Mouse (Mus musculus) hindbrain, embryonic 15.5 days (tissue): ENCODE data around the gene Bcl7b. TPM values are rescaled to one million over a fixed set of nuclear protein-coding genes. Genes with fewer than 3 reads are reported as not detected.
A peak's percentile ranks its signal among the peaks of the same experiment; 100 is the strongest.

Experiments used
- ATAC-seq: fragments of 200-750 bp; cut with Nextera tagmentation; 2 replicates; pipeline ENCODE4 v1.8.0; 2017; ENCODE audit warnings: low read depth, moderate number of reproducible peaks, moderate TSS enrichment; ENCODE audit not compliant: low FRiP score
- H3K27ac ChIP-seq: fragments of 300-500 bp; sonication (generic); replicated peaks from 2 replicates; pipeline ENCODE4 v1.5.1; 2015; ENCODE audit warnings: mild to moderate bottlenecking, inconsistent platforms
- H3K27me3 ChIP-seq: fragments of 300-500 bp; sonication (generic); 2 replicates; pipeline ENCODE4 v1.6.1; 2015; ENCODE audit warnings: control low read depth, inconsistent platforms
- H3K36me3 ChIP-seq: fragments of 300-500 bp; sonication (generic); 2 replicates; pipeline ENCODE4 v1.6.1; 2015; ENCODE audit warnings: control low read depth, inconsistent platforms
- H3K4me1 ChIP-seq: fragments of 300-500 bp; sonication (generic); replicated peaks from 2 replicates; pipeline ENCODE4 v1.6.1; 2015; ENCODE audit warnings: control low read depth, inconsistent platforms
- H3K4me2 ChIP-seq: fragments of 300-500 bp; sonication (generic); 2 replicates; pipeline ENCODE4 v1.6.1; 2015; ENCODE audit warnings: moderate library complexity, mild to moderate bottlenecking, inconsistent platforms
- H3K4me3 ChIP-seq: fragments of 300-500 bp; sonication (generic); 2 replicates; pipeline ENCODE4 v1.5.1; 2015; ENCODE audit warnings: mild to moderate bottlenecking, inconsistent platforms
- H3K9ac ChIP-seq: fragments of 300-500 bp; sonication (generic); 2 replicates; pipeline ENCODE4 v1.6.1; 2015; ENCODE audit warnings: inconsistent platforms
- H3K9me3 ChIP-seq: fragments of 300-500 bp; sonication (generic); 2 replicates; pipeline ENCODE4 v1.6.1; 2016; ENCODE audit warnings: control low read depth, inconsistent platforms
- WGBS: fragments of 180-500 bp; shearing (Covaris S2); methylation state at CpG from one replicate; pipeline ENCODE4 v1.1.7; 2015; 5-methylcytosine and 5-hydroxymethylcytosine counted together
- polyA plus RNA-seq: library from polyadenylated mRNA; unstranded; fragments of >200 nt; fragmentation: Nextera tagmentation; extraction: Ambion mirVana; gene quantifications from 2 replicates; pipeline ENCODE4 v1.2.1, GENCODE M21; 2015

Bcl7b gene
- polyA plus RNA-seq, 1 experiment from 2014 or later: 38.4 TPM

DNA sequence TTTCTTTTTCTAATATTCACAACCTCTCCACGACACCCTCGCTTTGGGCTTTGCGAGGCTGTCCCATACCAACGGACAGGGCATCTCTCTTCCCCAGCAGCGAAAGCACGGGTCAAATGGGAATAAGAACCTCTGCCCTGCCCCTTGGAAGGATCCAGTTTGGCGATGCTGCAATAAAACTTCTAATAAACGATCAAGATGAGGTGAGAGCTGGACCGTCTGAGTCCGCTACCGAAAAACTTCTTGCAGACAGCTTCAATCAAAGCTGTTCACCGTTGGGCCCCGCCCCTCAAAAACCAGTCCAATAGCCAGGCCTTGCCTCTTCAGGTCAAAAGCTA is 19.4 kb upstream of the Bcl7b start:
- no peak for ATAC-seq
- under 1% methylated on average over 13 of the region's 13 CpGs for WGBS
- H3K9me3 ChIP-seq: no peaks in the 10 kb centered on the region
- peak overlapping the region; percentile 79 for H3K4me3 ChIP-seq
- peak overlapping the region; percentile 69 for H3K4me2 ChIP-seq
- peak overlapping the region; percentile 83 for H3K27ac ChIP-seq
- H3K4me1 ChIP-seq: peaks cover 16% of the 10 kb centered on the region; the same call in 1 of the 2 replicates
- H3K36me3 ChIP-seq: peaks cover 5% of the 10 kb centered on the region; the same call in 1 of the 2 replicates
- H3K9ac ChIP-seq: peak overlapping the region; percentile 65
- no peaks in the 10 kb centered on the region for H3K27me3 ChIP-seq

DNA sequence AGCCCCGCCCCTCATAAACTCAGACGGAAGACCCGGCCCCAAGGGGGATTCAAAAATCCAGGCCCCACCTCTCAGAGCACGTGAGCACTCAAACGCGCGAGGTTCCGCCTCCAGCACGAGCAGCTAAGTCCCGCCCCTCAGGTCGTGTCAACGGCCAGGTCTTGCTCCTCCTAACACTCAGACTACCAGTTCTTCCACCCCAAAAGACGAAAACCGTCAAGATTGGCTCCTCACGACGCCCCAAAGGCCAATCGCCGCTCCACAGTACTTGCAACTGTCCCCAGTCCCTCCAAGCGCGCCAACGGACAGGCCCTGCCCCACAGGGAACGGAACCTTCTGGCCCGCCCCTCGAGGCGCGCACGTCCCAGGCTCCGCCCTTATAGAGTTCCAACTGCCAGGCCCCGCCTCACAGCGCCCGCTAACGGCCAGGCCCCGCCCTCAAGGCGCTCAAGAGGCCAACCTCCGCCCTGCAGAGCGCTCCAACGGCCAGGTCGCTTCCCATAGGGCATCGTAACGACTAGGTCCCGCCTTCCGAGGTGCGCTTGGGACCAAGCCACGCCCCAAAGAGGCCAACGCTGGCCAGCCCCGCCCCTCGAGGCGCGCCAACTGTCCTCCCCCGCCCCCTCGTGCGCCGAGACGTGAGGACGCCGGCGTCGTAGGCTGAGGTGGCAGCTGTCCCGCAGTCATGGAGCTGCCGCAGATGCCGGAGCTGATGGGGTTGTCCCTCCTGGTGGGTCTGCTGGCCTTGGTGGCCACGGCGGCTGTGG is 18.8 kb upstream of the Bcl7b start, which contains the start of gene Tbl2:
Gene Tbl2, plus strand, starts transcription at position 605 of the 767 bp plus-strand sequence.
- Histone ChIP-seq H3K36me3 (peaks cover 5% of the 10 kb centered on the region; the same call in 1 of the 2 replicates), H3K4me2 (peak within 1 kb of the TSS; percentile 69), H3K27ac (peak within 1 kb of the TSS; percentile 83), H3K9me3 (no peaks in the 10 kb centered on the region), H3K9ac (peak within 1 kb of the TSS; percentile 65), H3K4me1 (peaks cover 16% of the 10 kb centered on the region; the same call in 1 of the 2 replicates), H3K4me3 (peak within 1 kb of the TSS; percentile 79), H3K27me3 (no peaks in the 10 kb centered on the region)
- ATAC-seq: peak; percentile 98
- under 1% methylated on average over 63 of the region's 63 CpGs for WGBS

DNA sequence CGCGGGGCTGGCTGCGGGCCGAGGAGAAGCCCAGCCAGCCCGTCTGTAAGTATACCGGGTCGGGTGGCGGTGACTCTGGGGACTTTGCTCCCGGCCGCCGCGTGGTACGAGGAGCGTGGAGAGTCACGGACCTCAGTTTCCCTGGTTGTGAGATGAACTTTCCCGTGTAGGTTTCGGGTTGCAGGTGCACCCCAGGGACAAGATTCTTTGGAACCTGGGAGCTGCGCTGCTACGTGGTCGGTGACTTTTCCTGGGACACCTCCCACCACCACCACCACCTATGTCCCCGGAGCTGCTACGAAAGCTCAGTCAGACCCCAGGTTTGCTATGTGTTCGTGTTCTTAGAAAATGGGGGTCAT is 18.3 kb upstream of the Bcl7b start:
- Histone ChIP-seq H3K27me3 (no peaks in the 10 kb centered on the region), H3K4me2 (peak overlapping the region; percentile 69), H3K9me3 (no peaks in the 10 kb centered on the region), H3K36me3 (peaks cover 5% of the 10 kb centered on the region; the same call in 1 of the 2 replicates), H3K4me3 (peak overlapping the region; percentile 79), H3K27ac (peak overlapping the region; percentile 83), H3K4me1 (peaks cover 16% of the 10 kb centered on the region; the same call in 1 of the 2 replicates), H3K9ac (peak overlapping the region; percentile 65)
- 0% methylated on average over 22 of the region's 23 CpGs for WGBS
- ATAC-seq: no peak

DNA sequence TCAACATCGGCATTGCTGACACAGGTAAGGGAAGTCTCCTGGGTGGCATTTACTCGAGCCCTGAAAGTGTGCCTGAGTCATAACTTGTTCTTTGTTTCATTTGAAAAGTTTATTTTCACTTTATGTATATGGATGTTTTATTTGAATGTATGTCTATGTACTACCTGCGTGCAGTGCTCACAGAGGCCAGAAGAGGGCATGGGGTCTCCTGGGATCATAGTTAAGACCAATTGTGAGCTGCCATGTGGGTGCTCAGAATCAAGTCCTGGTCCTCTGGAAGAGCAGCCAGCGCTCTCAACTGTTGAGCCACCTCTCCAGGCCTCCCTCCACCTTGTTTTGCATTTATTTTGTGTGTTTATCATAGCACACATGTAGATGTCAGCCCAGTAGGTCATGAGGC is 11.6 kb upstream of the Bcl7b start:
- no peak overlapping the region for H3K9ac ChIP-seq
- peaks cover 54% of the 10 kb centered on the region for H3K36me3 ChIP-seq
- no peak overlapping the region for H3K4me2 ChIP-seq
- no peaks in the 10 kb centered on the region for H3K4me1 ChIP-seq
- H3K27ac ChIP-seq: no peak overlapping the region
- WGBS: over 99% methylated on average over 4 of the region's 4 CpGs
- ATAC-seq: no peak
- H3K27me3 ChIP-seq: no peaks in the 10 kb centered on the region
- no peak overlapping the region for H3K4me3 ChIP-seq
- no peaks in the 10 kb centered on the region for H3K9me3 ChIP-seq

DNA sequence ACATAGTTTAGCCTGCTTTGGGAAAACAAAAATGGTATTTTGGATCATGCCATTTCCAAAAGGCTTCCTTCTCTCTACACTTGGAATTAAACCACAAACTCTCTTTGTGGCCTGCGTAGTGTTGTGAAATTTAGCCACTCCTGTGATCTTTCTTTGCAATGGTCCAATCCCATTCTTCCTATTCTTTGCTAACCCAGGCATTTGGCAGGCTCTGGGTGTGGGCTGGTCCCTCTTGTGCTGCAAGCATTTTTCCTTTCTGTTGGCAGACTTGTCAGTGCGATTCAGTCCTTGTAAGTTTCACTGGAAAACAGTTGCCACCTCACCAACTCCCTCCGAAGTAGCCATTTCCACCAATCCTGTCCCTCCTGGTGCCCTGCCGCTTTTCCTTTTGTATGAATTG is 6.9 kb upstream of the Bcl7b start:
- 84% methylated on average over 4 of the region's 4 CpGs for WGBS
- no peak for ATAC-seq
- no peak overlapping the region for H3K27ac ChIP-seq
- no peaks in the 10 kb centered on the region for H3K4me1 ChIP-seq
- no peak overlapping the region for H3K4me3 ChIP-seq
- no peaks in the 10 kb centered on the region for H3K27me3 ChIP-seq
- H3K4me2 ChIP-seq: no peak overlapping the region
- no peaks in the 10 kb centered on the region for H3K9me3 ChIP-seq
- H3K9ac ChIP-seq: no peak overlapping the region
- peaks cover 47% of the 10 kb centered on the region for H3K36me3 ChIP-seq

DNA sequence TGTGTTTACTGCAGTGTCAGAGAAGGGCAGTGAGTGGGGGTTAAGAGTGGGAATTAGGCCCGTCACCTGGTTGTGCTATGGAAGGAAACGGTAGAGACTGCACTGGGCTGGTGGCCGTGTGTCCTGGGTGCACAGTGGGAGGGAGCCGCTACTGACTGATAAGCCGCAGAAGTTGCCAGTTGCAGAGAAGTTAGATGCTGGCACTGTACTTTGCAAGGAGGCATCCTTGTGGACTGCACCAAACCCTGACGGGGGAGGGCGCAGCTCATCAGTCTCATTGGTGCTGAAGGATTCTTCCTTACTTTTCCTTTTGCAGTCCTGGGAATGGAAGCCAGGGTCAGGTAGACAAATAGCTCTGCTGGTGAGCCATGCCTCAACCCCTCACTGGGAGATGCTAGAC is 6.4 kb upstream of the Bcl7b start:
- Histone ChIP-seq H3K27ac (no peak overlapping the region), H3K36me3 (peaks cover 42% of the 10 kb centered on the region), H3K9ac (no peak overlapping the region), H3K4me3 (no peak overlapping the region), H3K4me2 (no peak overlapping the region), H3K4me1 (no peaks in the 10 kb centered on the region), H3K27me3 (no peaks in the 10 kb centered on the region), H3K9me3 (no peaks in the 10 kb centered on the region)
- ATAC-seq: no peak
- WGBS: 76% methylated on average over 7 of the region's 7 CpGs

DNA sequence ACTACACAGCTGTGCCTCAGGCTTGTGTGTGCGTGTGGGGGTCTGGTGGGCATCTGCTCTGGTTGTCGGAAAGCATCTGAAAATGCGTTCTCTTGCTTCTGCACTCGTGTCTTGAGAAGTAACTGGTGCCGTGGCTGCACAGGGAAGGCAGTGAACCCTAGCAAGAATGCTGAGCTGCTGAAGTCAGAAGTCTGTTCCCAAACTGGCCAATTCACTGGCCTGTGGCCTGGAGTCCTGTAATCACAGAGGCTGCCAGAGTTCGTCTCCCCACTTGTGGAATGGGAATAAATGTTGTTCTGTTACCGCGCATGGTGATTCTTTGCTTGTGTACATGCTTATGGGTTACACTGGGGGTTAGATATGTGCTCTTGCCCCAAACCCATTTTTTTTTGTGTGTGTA is 5.7 kb upstream of the Bcl7b start:
- no peak overlapping the region for H3K9ac ChIP-seq
- H3K4me3 ChIP-seq: no peak overlapping the region
- H3K4me2 ChIP-seq: no peak overlapping the region
- no peaks in the 10 kb centered on the region for H3K27me3 ChIP-seq
- H3K4me1 ChIP-seq: no peaks in the 10 kb centered on the region
- peaks cover 36% of the 10 kb centered on the region for H3K36me3 ChIP-seq
- WGBS: 97% methylated on average over 8 of the region's 8 CpGs
- no peak overlapping the region for H3K27ac ChIP-seq
- H3K9me3 ChIP-seq: no peaks in the 10 kb centered on the region
- ATAC-seq: no peak

DNA sequence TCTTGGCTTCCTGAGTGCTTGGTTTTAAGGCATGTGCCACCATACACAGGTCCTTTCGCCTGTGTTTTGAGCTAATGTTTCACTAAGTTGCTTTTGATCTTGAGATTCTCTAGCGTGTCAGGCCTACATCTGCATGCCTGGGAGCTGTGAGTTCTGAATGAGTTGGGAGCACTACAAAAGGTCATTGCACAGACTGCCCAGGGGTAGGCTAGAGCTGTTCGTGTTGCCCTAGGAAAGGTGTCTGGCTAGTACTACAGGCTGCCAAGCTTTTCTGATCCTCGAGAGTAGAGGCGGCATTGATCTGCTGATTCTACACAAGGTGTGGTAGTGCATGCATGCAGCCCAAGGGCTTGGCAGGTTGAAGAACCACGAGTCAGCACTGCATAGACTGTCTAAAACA is 5.3 kb upstream of the Bcl7b start:
- 92% methylated on average over 6 of the region's 6 CpGs for WGBS
- Histone ChIP-seq H3K4me3 (no peak overlapping the region), H3K27me3 (no peaks in the 10 kb centered on the region), H3K4me2 (no peak overlapping the region), H3K9ac (no peak overlapping the region), H3K4me1 (no peaks in the 10 kb centered on the region; the same call in 1 of the 2 replicates), H3K9me3 (no peaks in the 10 kb centered on the region), H3K27ac (no peak overlapping the region), H3K36me3 (peaks cover 34% of the 10 kb centered on the region)
- ATAC-seq: no peak

DNA sequence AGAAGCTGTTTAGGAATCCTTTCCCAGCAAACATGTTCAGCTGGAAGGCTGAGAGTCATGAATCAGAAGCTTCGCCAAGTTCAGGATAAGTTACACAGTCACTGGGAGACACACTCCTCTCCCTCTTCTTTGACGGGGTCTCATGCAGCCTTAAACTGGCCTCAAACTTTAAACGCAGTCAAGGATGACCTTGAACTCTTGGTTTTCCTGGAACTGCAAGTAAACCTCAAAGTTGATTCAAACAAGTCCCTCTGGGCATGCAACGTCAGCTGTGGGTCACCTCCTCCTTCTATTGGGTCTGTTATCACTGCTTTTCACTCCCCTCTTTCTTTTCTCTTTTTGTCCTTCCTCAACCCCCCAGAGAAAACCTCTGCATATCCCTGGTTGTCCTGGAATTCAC is 1.2 kb upstream of the Bcl7b start:
- H3K27ac ChIP-seq: no peak overlapping the region
- no peak overlapping the region for H3K4me2 ChIP-seq
- H3K4me1 ChIP-seq: peaks cover 10% of the 10 kb centered on the region
- no peaks in the 10 kb centered on the region for H3K27me3 ChIP-seq
- WGBS: 91% methylated on average over 4 of the region's 4 CpGs
- ATAC-seq: no peak
- H3K36me3 ChIP-seq: peaks cover 9% of the 10 kb centered on the region
- no peaks in the 10 kb centered on the region for H3K9me3 ChIP-seq
- no peak overlapping the region for H3K4me3 ChIP-seq
- no peak overlapping the region for H3K9ac ChIP-seq

DNA sequence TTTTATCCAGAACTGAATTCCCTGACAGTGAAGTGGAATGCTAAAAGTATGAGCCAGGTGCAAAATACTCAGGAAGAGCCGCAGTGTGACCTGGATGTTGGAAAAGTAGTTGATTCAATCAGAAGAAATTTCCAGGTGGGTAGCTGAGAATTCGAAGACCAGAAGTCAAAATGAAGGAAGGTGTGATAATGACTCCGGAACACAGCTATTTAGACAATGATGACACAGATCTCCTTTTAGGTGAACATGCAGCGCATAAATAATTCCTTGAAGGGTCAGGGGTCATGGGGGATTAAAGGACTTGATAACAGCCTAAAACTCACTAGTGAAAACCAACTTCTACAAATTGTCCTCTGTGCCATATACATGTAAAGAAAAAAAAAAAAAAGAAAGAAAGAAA is 614 bp upstream of the Bcl7b start:
- peak overlapping the region; percentile 77; the same call in 1 of the 2 replicates for H3K4me3 ChIP-seq
- peak overlapping the region; percentile 90; the same call in 1 of the 2 replicates for H3K4me2 ChIP-seq
- 94% methylated on average over 4 of the region's 4 CpGs for WGBS
- peaks cover 10% of the 10 kb centered on the region for H3K4me1 ChIP-seq
- no peak for ATAC-seq
- H3K9ac ChIP-seq: no peak overlapping the region
- H3K27ac ChIP-seq: peak overlapping the region; percentile 100
- no peaks in the 10 kb centered on the region for H3K27me3 ChIP-seq
- no peaks in the 10 kb centered on the region for H3K9me3 ChIP-seq
- peaks cover 11% of the 10 kb centered on the region for H3K36me3 ChIP-seq

DNA sequence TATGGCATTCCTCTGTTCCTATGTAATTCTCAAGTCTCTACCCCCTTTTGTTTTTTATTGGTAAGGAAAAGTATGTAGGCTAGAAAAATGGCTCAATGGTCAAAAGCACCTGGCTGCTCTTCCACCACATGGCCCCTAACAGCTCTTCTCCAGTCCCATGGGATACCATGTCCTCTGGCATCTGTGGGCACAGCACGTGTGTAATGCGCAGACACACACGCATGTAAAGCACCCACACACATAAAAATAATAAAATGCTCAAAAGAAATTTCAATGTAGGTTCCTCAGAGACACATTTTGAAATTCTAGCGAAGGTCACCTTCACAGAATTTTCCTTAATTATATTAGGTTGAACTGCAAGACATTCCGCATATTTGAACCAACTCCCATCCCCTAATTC is 1.4 kb downstream of the Bcl7b start:
- no peak for ATAC-seq
- peak overlapping the region; percentile 92 for H3K9ac ChIP-seq
- H3K27ac ChIP-seq: peak overlapping the region; percentile 100; the same call in 1 of the 2 replicates

DNA sequence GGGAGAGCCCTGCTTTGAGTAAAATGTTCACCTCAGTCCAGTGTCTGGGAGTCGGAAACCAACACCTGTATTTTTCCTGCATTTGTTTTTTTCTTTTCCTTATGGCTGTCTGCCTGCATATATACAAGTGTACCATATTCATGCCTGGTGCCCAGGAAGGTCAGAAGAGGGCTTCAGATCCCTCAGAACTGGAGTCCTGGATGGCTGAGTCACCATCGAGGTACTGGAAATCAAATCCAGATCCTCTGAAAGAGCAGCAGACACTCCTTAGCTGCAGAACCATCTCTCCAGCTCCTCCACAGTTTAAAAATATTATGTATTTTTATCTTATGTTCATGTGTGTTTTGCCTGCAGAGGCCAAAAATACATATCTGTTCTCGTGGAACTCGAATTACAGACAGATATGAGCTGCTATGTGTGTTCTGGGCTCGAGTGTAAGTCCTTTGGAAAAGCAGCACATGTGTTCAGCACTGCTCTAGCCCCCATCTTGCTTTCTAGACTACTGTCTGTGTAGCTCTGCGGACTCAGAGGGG is 3.7 kb downstream of the Bcl7b start:
- H3K4me1 ChIP-seq: peaks cover 10% of the 10 kb centered on the region
- no peak overlapping the region for H3K9ac ChIP-seq
- H3K27ac ChIP-seq: no peak overlapping the region
- H3K4me3 ChIP-seq: no peak overlapping the region
- H3K36me3 ChIP-seq: peaks cover 30% of the 10 kb centered on the region
- H3K9me3 ChIP-seq: no peaks in the 10 kb centered on the region
- ATAC-seq: no peak
- H3K27me3 ChIP-seq: no peaks in the 10 kb centered on the region
- H3K4me2 ChIP-seq: no peak overlapping the region
- WGBS: 95% methylated on average over 6 of the region's 6 CpGs

More for the DNA sequence above, 1.4 kb downstream of the Bcl7b start:
- H3K9me3 ChIP-seq: no peaks in the 10 kb centered on the region
- peaks cover 21% of the 10 kb centered on the region for H3K36me3 ChIP-seq
- H3K4me2 ChIP-seq: peak overlapping the region; percentile 90
- H3K27me3 ChIP-seq: no peaks in the 10 kb centered on the region
- WGBS: 92% methylated on average over 5 of the region's 5 CpGs
- H3K4me1 ChIP-seq: peaks cover 10% of the 10 kb centered on the region
- H3K4me3 ChIP-seq: peak overlapping the region; percentile 77
